Mouse (Mus musculus) small intestine, adult 2 months (tissue): ENCODE data around the gene Dnajc27. TPM values are rescaled to one million over a fixed set of nuclear protein-coding genes. Genes with fewer than 3 reads are reported as not detected.
A peak's percentile ranks its signal among the peaks of the same experiment; 100 is the strongest.

Experiments
- H3K27ac ChIP-seq: fragments of 200-500 bp; 2 replicates; pipeline ENCODE4 v1.5.1; 2012; ENCODE audit warnings: low read depth, low read length, control low read depth, inconsistent platforms; ENCODE audit not compliant: insufficient read depth
- H3K27me3 ChIP-seq: fragments of 200-500 bp; 2 replicates; pipeline ENCODE4 v1.6.1; 2012; ENCODE audit warnings: mild to moderate bottlenecking, moderate library complexity, low read length, inconsistent platforms; ENCODE audit not compliant: control insufficient read depth, insufficient read depth
- H3K36me3 ChIP-seq: fragments of 200-500 bp; 2 replicates; pipeline ENCODE4 v1.6.1; 2012; ENCODE audit warnings: mild to moderate bottlenecking, low read length, control low read depth, inconsistent platforms; ENCODE audit not compliant: control insufficient read depth, insufficient read depth
- H3K4me1 ChIP-seq: fragments of 200-500 bp; 2 replicates; pipeline ENCODE4 v1.6.1; 2012; ENCODE audit warnings: low read length, inconsistent platforms, mixed read lengths; ENCODE audit not compliant: control insufficient read depth, insufficient read depth, insufficient read length
- H3K4me3 ChIP-seq: fragments of 200-500 bp; 2 replicates; pipeline ENCODE4 v1.5.1; 2012; ENCODE audit warnings: low read depth, mild to moderate bottlenecking, control low read depth, inconsistent platforms, low read length, moderate library complexity
- CTCF ChIP-seq: fragments of 200-500 bp; IDR thresholded peaks from 2 replicates; pipeline ENCODE4 v1.5.1; 2012; ENCODE audit warnings: low read depth, mild to moderate bottlenecking, control low read depth, inconsistent platforms, low read length, moderate library complexity, mixed read lengths; ENCODE audit not compliant: insufficient replicate concordance, insufficient read length; ENCODE audit errors: extremely low read depth
- POLR2A ChIP-seq: fragments of 200-500 bp; IDR thresholded peaks from 2 replicates; pipeline ENCODE4 v1.6.1; 2012; ENCODE audit warnings: low read depth, mild to moderate bottlenecking, control low read depth, inconsistent platforms, low read length, moderate library complexity
- WGBS: fragments of 180-500 bp; shearing (Covaris S2); methylation state at CpG from one replicate; pipeline ENCODE4 v1.1.7; 2018; 5-methylcytosine and 5-hydroxymethylcytosine counted together
- polyA plus RNA-seq: library from polyadenylated mRNA; depleted of rRNA; stranded (reverse); fragments of >200 nt; gene quantifications from 2 replicates; pipeline ENCODE4 v1.2.3, GENCODE M21; 2012; rRNA removed

Gene Dnajc27
- polyA plus RNA-seq, 1 experiment: 1.4 TPM

DNA sequence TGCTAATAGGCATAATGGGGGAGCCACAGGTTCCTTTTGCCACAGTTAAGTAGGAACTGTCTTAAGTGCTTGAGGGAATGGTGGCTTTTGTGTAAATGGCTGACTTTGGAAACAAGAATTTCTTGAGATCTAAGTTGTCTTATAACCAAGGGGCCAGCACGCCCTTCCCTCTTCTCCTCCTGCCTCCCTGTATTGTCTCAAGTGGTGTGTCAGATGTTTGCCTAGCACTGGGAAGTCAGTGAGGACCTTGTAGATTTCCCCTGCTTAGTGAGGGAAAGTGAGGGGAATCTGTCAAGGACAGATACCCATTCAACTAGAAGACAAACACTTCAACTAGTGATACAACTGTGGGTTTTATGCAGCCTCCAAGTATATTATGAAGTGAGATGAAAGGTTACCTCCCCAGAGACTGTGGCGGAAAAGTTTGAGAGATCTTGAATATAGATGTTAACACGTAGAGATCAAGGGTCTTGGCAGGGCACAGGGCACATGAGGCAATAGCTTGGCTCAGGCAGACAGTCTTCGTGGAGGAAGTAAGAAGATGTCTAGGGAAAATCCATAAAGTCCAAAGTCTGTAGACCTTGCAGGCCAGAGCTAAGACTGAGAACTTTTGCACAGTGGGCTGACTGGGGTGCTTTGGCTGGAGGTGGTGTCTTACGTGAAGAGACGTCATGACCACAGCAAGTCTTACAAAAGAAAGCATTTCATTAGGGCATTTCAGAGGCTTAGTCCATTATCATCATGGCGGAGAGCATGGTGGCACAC, 76.7 kb downstream of the Dnajc27 start:
- no peak overlapping the region for H3K4me3 ChIP-seq
- no peaks in the 10 kb centered on the region for H3K36me3 ChIP-seq
- WGBS: 47% methylated on average over 7 of the region's 7 CpGs
- peaks cover 12% of the 10 kb centered on the region; the same call in 1 of the 2 replicates for H3K4me1 ChIP-seq
- H3K27me3 ChIP-seq: no peaks in the 10 kb centered on the region
- H3K27ac ChIP-seq: peak overlapping the region; percentile 45; the same call in 1 of the 2 replicates
- TF ChIP-seq POLR2A: no peak
- TF ChIP-seq CTCF: no peak

Other genes with a start within 250 kb of the Dnajc27 start
- 0.10 and 0.20 TPM in 2 replicates for gene Pomc, start 127.6 kb upstream of the Dnajc27 start, polyA plus RNA-seq
- gene Efr3b, start 43.7 kb upstream of the Dnajc27 start, polyA plus RNA-seq: 10.8 and 21.4 TPM in 2 replicates
- 2.0 and 2.4 TPM in 2 replicates for gene Adcy3, start 50.5 kb downstream of the Dnajc27 start, polyA plus RNA-seq
- gene Ptrhd1, start 151.4 kb downstream of the Dnajc27 start, polyA plus RNA-seq: 1.8 and 3.1 TPM in 2 replicates
- 4.1 and 7.0 TPM in 2 replicates for gene Cenpo, start 151.7 kb downstream of the Dnajc27 start, polyA plus RNA-seq